Mouse (Mus musculus) spleen, postnatal 4 days (tissue): ENCODE results near the gene Dnaic1.
A peak's percentile ranks its signal among the peaks of the same experiment; 100 is the strongest.
"Not testable (repeated sequence)": the region's sequence is repeated elsewhere in the genome, so short reads cannot be mapped to it uniquely, and the experiment has no call there.

Experiments used
- DNase-seq, 2 experiments: peaks; one replicate each; pipeline ENCODE4 v3.0.0; 2022; ENCODE audit warnings: low spot score in 2 of 2

Gene Dnaic1

GRCm38 (mm10) chr4:41665009-41665675 lies 95.6 kb downstream of the Dnaic1 start:
- DNase-seq = no peak

- DNase-seq = no peak
These were observed 97.1 kb downstream of the Dnaic1 start for GRCm38 (mm10) chr4:41666646-41667045.

GRCm38 (mm10) chr4:41670836-41671235 lies 101.3 kb downstream of the Dnaic1 start:
- DNase-seq = peak in 1 of 2 experiments; percentile 60

GRCm38 (mm10) chr4:41671500-41671899 lies 101.9 kb downstream of the Dnaic1 start:
- no peak for DNase-seq

- no peak for DNase-seq
These were observed 102.4 kb downstream of the Dnaic1 start for GRCm38 (mm10) chr4:41671963-41672480.

GRCm38 (mm10) chr4:41672522-41672963 lies 103.0 kb downstream of the Dnaic1 start:
- DNase-seq = no peak

- no peak for DNase-seq
These were observed 103.6 kb downstream of the Dnaic1 start for GRCm38 (mm10) chr4:41673186-41673585.

GRCm38 (mm10) chr4:41676248-41677005 lies 106.9 kb downstream of the Dnaic1 start:
- DNase-seq = peak in 1 of 2 experiments; percentile 51

- peak in 1 of 2 experiments; percentile 51 for DNase-seq
These were observed 107.5 kb downstream of the Dnaic1 start for GRCm38 (mm10) chr4:41677006-41677629.

- DNase-seq = no peak
These were observed 109.3 kb downstream of the Dnaic1 start for GRCm38 (mm10) chr4:41678863-41679262.

- DNase-seq = no peak
These were observed 109.7 kb downstream of the Dnaic1 start for GRCm38 (mm10) chr4:41679291-41679690.

- DNase-seq = no peak
These were observed 111.6 kb downstream of the Dnaic1 start for GRCm38 (mm10) chr4:41681176-41681575.

- DNase-seq = no peak
These were observed 112.4 kb downstream of the Dnaic1 start for GRCm38 (mm10) chr4:41681947-41682346.

GRCm38 (mm10) chr4:41682789-41683188 lies 113.2 kb downstream of the Dnaic1 start:
- no peak for DNase-seq

GRCm38 (mm10) chr4:41683303-41683702 lies 113.7 kb downstream of the Dnaic1 start:
- not testable (repeated sequence) for DNase-seq

GRCm38 (mm10) chr4:41684131-41684930 lies 114.8 kb downstream of the Dnaic1 start:
- DNase-seq = not testable (repeated sequence)

- DNase-seq = not testable (repeated sequence)
These were observed 115.4 kb downstream of the Dnaic1 start for GRCm38 (mm10) chr4:41684931-41685453.

- not testable (repeated sequence) for DNase-seq
These were observed 116.4 kb downstream of the Dnaic1 start for GRCm38 (mm10) chr4:41685882-41686492.
